Mouse (Mus musculus): ENCODE results near the gene Usp48.

Gene Usp48

GRCm38 (mm10) chr4:137687234-137687825, 93.8 kb downstream of the Usp48 start:
- DNase-seq (ENCODE audit: low spot score), result no peak

GRCm38 (mm10) chr4:137692107-137692902, 98.8 kb downstream of the Usp48 start:
- peak; percentile 73 for DNase-seq (ENCODE audit: low spot score)

- no peak for DNase-seq (ENCODE audit: low spot score)
Observed at GRCm38 (mm10) chr4:137695300-137695699, 101.7 kb downstream of the Usp48 start.

- no peak for DNase-seq (ENCODE audit: low spot score)
Observed at GRCm38 (mm10) chr4:137695900-137696299, 102.3 kb downstream of the Usp48 start.

- DNase-seq (ENCODE audit: low spot score), result no peak
Observed at GRCm38 (mm10) chr4:137697156-137697885, 103.8 kb downstream of the Usp48 start.

- DNase-seq (ENCODE audit: low spot score), result no peak
Observed at GRCm38 (mm10) chr4:137698076-137698985, 104.8 kb downstream of the Usp48 start.

- DNase-seq (ENCODE audit: low spot score), result no peak
Observed at GRCm38 (mm10) chr4:137699264-137700211, 106.0 kb downstream of the Usp48 start.

GRCm38 (mm10) chr4:137700960-137701359, 107.4 kb downstream of the Usp48 start:
- DNase-seq (ENCODE audit: low spot score), result no peak

GRCm38 (mm10) chr4:137703077-137703476, 109.5 kb downstream of the Usp48 start:
- no peak for DNase-seq (ENCODE audit: low spot score)

GRCm38 (mm10) chr4:137704561-137704960, 111.0 kb downstream of the Usp48 start:
- no peak for DNase-seq (ENCODE audit: low spot score)

GRCm38 (mm10) chr4:137705379-137705778, 111.8 kb downstream of the Usp48 start:
- no peak for DNase-seq (ENCODE audit: low spot score)

GRCm38 (mm10) chr4:137706510-137706909, 113.0 kb downstream of the Usp48 start:
- DNase-seq (ENCODE audit: low spot score), result no peak

- DNase-seq (ENCODE audit: low spot score), result no peak
Observed at GRCm38 (mm10) chr4:137707216-137707990, 113.8 kb downstream of the Usp48 start.

All from left cerebral cortex, adult 11 months (tissue).